Mouse (Mus musculus) myocyte (in vitro differentiated cells): ENCODE results near the gene Prpf8.

Experiments
- MYOG ChIP-seq, 3 experiments: IDR thresholded peaks; one replicate each; pipeline ENCODE4 v1.6.1; 2011; ENCODE audit warnings: control low read depth in 2 of 3, low read depth in 2 of 3, mild to moderate bottlenecking in 2 of 3; ENCODE audit not compliant: insufficient read length in 2 of 3, control insufficient read depth in 1 of 3, insufficient read depth in 1 of 3
- POLR2A ChIP-seq: IDR thresholded peaks from one replicate; pipeline ENCODE4 v1.6.1; 2011; ENCODE audit warnings: low read depth, mild to moderate bottlenecking, control low read depth, moderate library complexity; ENCODE audit not compliant: insufficient read length

DNA sequence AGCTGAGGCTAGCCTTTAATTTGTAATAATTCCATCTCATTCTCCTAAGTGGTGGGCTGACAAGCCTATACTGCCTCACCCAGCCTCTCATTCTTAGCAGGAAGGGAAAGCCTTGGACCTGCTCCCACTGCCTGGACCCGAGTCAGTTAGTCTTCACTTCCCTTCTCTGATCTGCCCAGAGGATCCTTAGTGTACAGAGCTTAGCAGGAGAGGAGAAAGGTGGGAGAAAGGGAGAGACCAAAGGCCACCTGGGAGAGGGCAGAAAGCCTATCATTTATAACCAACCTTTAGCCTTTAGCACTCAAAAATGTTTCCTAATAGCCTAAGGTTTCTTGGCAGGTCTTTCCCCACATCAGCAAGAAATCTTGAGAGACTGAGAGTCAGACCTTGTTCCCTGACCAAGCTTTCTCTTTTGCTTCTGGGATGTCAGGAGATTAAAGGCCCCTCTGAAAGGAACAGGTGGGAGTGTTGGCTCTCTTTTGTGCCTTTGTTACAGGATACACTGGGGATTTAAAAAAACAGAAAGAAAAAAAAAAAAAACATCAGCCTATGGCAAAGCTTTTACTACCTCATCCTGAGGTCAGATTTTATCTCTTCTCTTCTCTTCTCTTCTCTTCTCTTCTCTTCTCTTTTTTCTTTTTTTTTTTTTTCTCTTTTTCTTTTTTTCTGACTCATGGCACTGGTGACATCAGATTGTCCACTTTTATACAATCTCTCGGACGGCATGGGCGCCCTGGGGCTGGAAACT lies 47.8 kb downstream of the Prpf8 start:
- TF ChIP-seq MYOG (IDR thresholded peaks at IDR 0.05; ENCODE audit: control insufficient read depth in 1 of 3, insufficient read depth in 1 of 3, insufficient read length in 2 of 3, low read depth in 2 of 3) (no peak), POLR2A (no peak)
